Mouse (Mus musculus): ENCODE measurements around the gene Il1f8.
"Not testable (repeated sequence)": the region's sequence is repeated elsewhere in the genome, so short reads cannot be mapped to it uniquely, and the experiment has no call there.

Gene Il1f8

DNA sequence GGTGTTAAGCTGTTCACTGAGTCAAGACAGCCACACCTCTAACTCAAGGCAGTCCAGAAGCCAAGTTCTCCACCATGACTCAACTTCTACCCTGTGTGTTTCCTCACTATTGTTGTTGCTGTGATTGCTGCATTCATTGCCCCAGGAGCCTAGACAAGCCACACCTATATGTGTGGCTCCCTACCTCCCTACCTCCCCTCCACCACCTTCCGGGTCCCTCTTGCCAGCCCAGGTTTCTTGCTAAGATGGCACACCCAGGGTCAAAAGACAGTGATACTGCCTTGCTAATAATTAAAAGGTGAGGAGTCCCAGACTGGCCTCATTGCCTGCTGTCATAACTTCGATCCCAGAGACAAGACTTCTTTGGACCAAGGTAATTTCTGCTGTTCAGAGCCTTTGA lies at the start of gene Il1f8:
Gene Il1f8, plus strand, starts transcription at position 301 of the 400 bp plus-strand sequence.
- DNase-seq: no peak

DNA sequence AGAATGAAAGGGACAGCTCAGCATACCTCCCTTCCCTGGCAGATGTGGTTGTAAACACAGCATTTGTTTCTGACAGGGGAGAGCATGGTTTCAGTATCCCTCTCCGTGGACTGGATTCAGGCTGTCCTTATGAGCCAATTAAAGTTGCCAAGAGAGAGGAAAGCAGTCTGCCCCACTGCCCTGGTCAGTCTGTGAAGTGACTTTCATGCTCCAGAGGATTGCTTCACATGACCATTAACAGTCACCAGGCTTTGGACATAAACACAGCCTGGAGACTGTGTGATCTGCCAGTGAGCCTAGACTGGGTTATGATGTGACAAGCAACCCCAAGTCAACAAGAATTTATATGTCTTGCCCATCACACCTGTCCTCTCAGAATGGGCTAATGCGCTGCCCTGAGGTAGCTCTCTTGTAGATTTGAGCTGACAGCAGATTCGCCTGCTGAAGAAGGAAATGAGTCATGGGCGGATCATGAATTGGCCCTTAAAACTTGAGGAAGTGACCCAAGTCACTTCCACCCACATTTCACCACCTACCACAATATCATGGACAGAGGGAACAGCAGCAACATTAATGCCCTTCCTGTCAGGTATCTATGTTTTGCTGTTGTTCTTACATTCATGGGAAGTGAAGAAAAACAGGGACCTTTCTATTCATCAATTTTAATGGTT lies 49.2 kb upstream of the Il1f8 start:
- no peak for DNase-seq

DNA sequence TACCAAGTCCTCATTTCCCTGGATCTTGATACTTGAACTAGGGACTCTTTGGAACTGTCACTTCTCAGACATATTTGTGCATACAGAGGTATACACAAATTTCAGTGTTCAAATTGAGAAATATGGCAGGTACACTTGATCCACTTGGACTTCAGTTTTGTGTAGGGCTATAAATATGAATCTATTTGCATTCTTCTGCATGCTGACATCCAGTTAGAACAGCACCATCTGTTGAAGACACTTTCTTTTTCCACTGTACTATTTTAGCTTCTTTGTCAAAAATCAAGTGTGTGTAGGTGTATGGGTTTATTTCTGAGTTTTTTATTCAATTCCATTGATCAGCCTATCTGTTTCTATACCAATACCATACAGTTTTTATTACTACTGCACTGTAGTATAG lies 43.9 kb upstream of the Il1f8 start:
- DNase-seq: no peak

DNA sequence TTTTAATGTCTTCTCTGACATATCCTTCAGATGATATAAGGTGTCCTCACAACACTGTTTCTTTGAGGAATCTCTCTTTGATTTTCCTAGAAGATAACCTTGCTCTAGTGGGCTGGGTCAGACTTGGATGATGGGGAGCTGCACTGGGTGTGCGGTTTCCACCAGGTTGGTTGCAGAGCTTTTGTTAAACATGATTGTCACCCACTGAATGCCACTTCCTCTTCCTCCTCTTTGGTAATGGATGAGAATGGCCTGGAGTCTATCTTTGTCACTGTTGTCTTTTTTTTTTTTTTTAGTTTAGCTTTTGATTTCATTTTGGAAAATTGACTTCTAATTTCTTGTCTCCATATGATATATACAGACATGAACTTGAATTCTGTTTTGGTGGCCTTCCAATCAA lies 18.6 kb upstream of the Il1f8 start:
- DNase-seq: no peak

DNA sequence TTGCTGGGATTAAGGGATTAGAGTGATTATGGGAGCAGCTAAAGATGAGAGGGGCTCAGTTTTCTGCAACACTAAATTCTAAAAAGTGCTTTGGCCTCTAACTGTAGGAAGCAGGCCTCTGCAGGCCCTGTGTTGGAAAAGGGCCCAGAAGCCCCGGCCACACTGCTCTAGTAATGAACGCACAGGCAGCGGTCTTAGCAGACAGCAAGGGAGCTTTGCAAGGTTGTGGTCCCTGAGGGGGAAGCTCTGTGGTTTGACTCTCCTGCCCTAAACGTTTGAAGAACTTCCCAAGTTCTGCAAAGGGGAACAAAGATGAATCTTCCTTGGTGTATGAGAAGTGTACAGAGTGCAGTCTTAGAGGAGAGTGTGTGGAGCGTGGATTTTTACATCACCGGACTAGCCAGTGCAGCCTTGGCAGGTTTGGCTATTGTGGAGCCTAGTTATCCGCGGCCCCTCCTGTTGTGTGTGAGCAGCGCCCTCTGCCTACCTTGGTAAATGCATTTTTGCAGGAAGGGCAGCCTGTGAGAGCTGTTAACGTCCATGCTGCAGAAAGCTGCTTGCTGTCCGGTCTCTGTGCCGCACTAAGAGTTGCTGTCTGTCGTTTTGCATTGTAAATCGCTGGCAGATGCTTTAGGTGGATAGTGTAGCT lies 28.8 kb downstream of the Il1f8 start:
- DNase-seq: not testable (repeated sequence)

DNA sequence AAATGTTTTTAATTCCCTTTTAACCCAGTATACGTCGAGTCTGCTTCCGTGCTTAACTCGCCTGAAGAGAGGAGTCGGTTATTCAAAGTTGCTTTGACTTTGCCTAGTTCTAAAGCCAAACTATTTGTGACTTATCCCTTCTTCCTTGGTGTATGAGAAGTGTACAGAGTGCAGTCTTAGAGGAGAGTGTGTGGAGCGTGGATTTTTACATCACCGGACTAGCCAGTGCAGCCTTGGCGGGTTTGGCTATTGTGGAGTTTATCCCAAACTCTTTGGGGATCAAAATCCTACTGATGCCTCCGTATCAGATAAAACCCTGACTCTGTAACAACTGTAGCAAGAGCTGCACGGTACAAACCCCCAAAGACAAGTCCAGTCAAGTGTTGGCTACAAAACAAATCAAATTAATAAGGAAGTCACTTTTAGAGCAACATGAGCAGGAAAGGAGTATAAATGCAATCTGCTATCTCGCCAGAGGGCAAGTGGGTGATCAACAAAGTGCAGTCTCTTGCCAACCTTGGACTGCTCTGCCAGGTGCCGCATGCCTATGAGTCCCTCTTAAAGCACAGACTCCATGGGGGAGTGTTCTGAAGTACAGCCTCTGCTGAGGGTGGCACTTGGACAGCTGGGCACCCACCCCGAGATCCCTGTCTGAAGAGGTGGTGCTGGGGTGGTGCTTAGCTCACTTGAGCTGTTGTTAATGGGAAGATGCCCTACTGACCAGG lies 29.6 kb downstream of the Il1f8 start:
- DNase-seq: not testable (repeated sequence)

DNA sequence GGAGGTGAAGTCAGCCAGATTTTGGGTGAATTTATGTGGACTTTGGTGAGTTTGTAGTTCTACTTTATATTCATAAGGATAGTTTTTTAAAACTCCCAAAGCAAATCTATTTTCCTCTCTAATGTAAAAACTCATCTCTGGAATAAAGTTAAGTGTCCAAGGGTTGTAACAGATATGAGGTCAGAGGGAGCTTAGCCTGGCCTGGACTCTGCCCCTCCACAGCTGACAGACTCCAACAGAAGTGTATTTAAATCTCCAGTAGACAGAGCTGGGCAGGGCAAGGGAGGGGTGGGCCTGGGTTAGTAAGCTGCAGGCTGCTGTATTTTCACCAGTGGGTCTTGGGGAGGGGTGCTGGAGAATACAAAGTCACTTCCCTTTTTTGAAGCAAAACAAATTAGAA lies 31.1 kb downstream of the Il1f8 start:
- not testable (repeated sequence) for DNase-seq

DNA sequence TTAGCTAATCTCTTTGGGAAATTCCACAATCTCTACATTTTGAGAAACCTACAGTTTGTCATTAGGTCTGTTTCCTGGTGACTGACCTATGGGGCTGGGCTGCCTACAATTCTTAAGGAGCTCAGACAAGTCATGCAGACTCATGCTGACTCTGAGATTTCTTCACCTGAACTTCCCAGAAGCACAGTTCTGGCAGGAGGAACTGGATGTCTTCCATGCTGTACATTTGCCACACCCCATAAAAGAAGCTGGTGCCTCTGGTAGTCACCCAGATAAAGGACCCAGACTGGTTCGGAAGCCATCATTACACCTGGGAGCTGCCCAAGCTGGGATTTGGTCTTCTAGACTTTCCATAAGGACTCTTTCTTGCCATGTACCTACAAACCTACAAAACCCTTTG lies 33.2 kb downstream of the Il1f8 start, which contains the start of gene Il1f9:
Gene Il1f9, plus strand, starts transcription at position 301 of the 400 bp plus-strand sequence.
- DNase-seq: no peak

DNA sequence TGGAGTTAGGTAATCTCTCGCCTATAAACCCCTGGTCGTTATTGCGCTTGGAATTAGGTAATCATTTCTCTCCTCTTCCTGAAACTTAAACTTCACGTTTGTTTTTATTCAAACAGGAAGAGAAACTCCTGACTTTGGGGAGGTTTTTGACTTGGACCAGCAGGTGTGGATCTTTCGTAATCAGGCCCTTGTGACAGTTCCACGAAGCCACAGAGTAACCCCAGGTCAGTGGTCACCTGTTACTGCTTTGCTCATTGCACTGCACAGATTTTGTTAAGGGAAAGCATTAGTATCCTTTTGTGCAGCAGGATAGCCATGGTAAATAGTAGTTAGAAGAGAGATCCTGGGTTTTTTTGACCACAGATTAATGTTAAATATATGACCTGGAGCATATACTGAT lies 34.6 kb downstream of the Il1f8 start:
- DNase-seq: no peak

DNA sequence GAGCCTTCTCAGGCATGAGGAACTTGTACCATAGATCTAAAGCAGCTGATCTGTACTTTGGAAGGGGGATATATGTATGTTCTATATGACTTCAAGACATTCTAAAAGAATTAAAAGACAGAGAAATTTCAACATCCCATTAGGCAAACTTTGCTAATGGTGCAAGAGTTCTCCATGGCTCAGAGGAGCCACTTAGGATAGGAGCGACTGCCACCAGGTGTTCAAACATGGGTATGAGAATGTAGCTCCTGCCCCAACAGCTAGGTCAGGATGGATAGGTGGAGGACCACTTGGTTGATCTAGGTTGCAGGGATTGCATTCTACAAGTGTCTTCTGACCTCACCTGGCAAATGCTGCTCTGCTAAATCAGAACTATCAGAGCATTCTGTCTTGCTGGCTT lies 35.2 kb downstream of the Il1f8 start:
- no peak for DNase-seq

All from spleen, adult 18-20 months (tissue).